Mouse (Mus musculus): ENCODE results near the gene Bmyc. TPM values are rescaled to one million over a fixed set of nuclear protein-coding genes. Genes with fewer than 3 reads are reported as not detected.

The Bmyc gene
- polyA plus RNA-seq, 1 experiment from 2014 or later = 34.7 TPM

GRCm38 (mm10) chr2:25664125-25664524 is 42.4 kb upstream of the Bmyc start:
- TF ChIP-seq CTCF (IDR thresholded peaks at IDR 0.05; ENCODE audit: low read depth) = no peak
- Histone ChIP-seq H3K27me3 (replicated peaks; ENCODE audit: control insufficient read depth, insufficient read depth, low read length) (no peaks in the 10 kb centered on the region), H3K4me3 (ENCODE audit: low read depth, low read length) (no peak overlapping the region), H3K27ac (ENCODE audit: low read depth, low read length) (no peak overlapping the region), H3K4me2 (replicated peaks; ENCODE audit: low read depth) (no peak overlapping the region), H3K4me1 (replicated peaks; ENCODE audit: control insufficient read depth, insufficient read depth, low read length) (no peaks in the 10 kb centered on the region), H3K9ac (ENCODE audit: low read depth, low read length) (no peak overlapping the region), H3K9me3 (ENCODE audit: control insufficient read depth) (no peaks in the 10 kb centered on the region), H3K36me3 (ENCODE audit: control insufficient read depth, insufficient read depth) (no peaks in the 10 kb centered on the region)
- no peak for ATAC-seq
- WGBS = 78% methylated on average over 5 of the region's 5 CpGs

- no peak overlapping the region for H3K4me3 ChIP-seq (ENCODE audit: low read depth, low read length)
- no peaks in the 10 kb centered on the region for H3K36me3 ChIP-seq (ENCODE audit: control insufficient read depth, insufficient read depth)
- no peaks in the 10 kb centered on the region for H3K9me3 ChIP-seq (ENCODE audit: control insufficient read depth)
- H3K27me3 ChIP-seq (replicated peaks; ENCODE audit: control insufficient read depth, insufficient read depth, low read length) = no peaks in the 10 kb centered on the region
- WGBS = 79% methylated on average over 1 of the region's 1 CpGs
- no peak for ATAC-seq
- H3K4me2 ChIP-seq (replicated peaks; ENCODE audit: low read depth) = no peak overlapping the region
- H3K4me1 ChIP-seq (replicated peaks; ENCODE audit: control insufficient read depth, insufficient read depth, low read length) = no peaks in the 10 kb centered on the region
- no peak for TF ChIP-seq CTCF (IDR thresholded peaks at IDR 0.05; ENCODE audit: low read depth)
- no peak overlapping the region for H3K9ac ChIP-seq (ENCODE audit: low read depth, low read length)
- no peak overlapping the region for H3K27ac ChIP-seq (ENCODE audit: low read depth, low read length)
Measured at GRCm38 (mm10) chr2:25666516-25666915, 40.0 kb upstream of the Bmyc start.

- Histone ChIP-seq H3K27ac (ENCODE audit: low read depth, low read length) (no peak within 1 kb of the TSS), H3K4me3 (ENCODE audit: low read depth, low read length) (no peak within 1 kb of the TSS), H3K9me3 (ENCODE audit: control insufficient read depth) (no peaks in the 10 kb centered on the region), H3K4me2 (replicated peaks; ENCODE audit: low read depth) (no peak within 1 kb of the TSS), H3K4me1 (replicated peaks; ENCODE audit: control insufficient read depth, insufficient read depth, low read length) (no peaks in the 10 kb centered on the region), H3K36me3 (ENCODE audit: control insufficient read depth, insufficient read depth) (no peaks in the 10 kb centered on the region), H3K9ac (ENCODE audit: low read depth, low read length) (no peak within 1 kb of the TSS), H3K27me3 (replicated peaks; ENCODE audit: control insufficient read depth, insufficient read depth, low read length) (no peaks in the 10 kb centered on the region)
- ATAC-seq = no peak
- 91% methylated on average over 3 of the region's 3 CpGs for WGBS
- TF ChIP-seq CTCF (IDR thresholded peaks at IDR 0.05; ENCODE audit: low read depth) = no peak
Measured at GRCm38 (mm10) chr2:25676486-25676885, 30.1 kb upstream of the Bmyc start, which contains the start of gene Lcn6. TSS of gene Lcn6 (plus strand) at chr2:25676786.

GRCm38 (mm10) chr2:25679559-25679958 is 27.0 kb upstream of the Bmyc start:
- Histone ChIP-seq H3K9ac (ENCODE audit: low read depth, low read length) (no peak overlapping the region), H3K36me3 (ENCODE audit: control insufficient read depth, insufficient read depth) (no peaks in the 10 kb centered on the region), H3K4me3 (ENCODE audit: low read depth, low read length) (no peak overlapping the region), H3K27me3 (replicated peaks; ENCODE audit: control insufficient read depth, insufficient read depth, low read length) (no peaks in the 10 kb centered on the region), H3K27ac (ENCODE audit: low read depth, low read length) (no peak overlapping the region), H3K4me1 (replicated peaks; ENCODE audit: control insufficient read depth, insufficient read depth, low read length) (no peaks in the 10 kb centered on the region), H3K9me3 (ENCODE audit: control insufficient read depth) (no peaks in the 10 kb centered on the region), H3K4me2 (replicated peaks; ENCODE audit: low read depth) (no peak overlapping the region)
- TF ChIP-seq CTCF (IDR thresholded peaks at IDR 0.05; ENCODE audit: low read depth) = no peak
- WGBS = 81% methylated on average over 6 of the region's 6 CpGs
- ATAC-seq = no peak

GRCm38 (mm10) chr2:25682426-25682825 is 24.1 kb upstream of the Bmyc start, which contains the start of gene Lcn10:
TSS of gene Lcn10 (plus strand) at chr2:25682726.
- no peak within 1 kb of the TSS for H3K9ac ChIP-seq (ENCODE audit: low read depth, low read length)
- ATAC-seq = no peak
- H3K9me3 ChIP-seq (ENCODE audit: control insufficient read depth) = no peaks in the 10 kb centered on the region
- no peak within 1 kb of the TSS for H3K4me3 ChIP-seq (ENCODE audit: low read depth, low read length)
- no peak for TF ChIP-seq CTCF (IDR thresholded peaks at IDR 0.05; ENCODE audit: low read depth)
- WGBS = 65% methylated on average over 2 of the region's 2 CpGs
- no peak within 1 kb of the TSS for H3K27ac ChIP-seq (ENCODE audit: low read depth, low read length)
- H3K36me3 ChIP-seq (ENCODE audit: control insufficient read depth, insufficient read depth) = no peaks in the 10 kb centered on the region
- H3K27me3 ChIP-seq (replicated peaks; ENCODE audit: control insufficient read depth, insufficient read depth, low read length) = no peaks in the 10 kb centered on the region
- no peak within 1 kb of the TSS for H3K4me2 ChIP-seq (replicated peaks; ENCODE audit: low read depth)
- H3K4me1 ChIP-seq (replicated peaks; ENCODE audit: control insufficient read depth, insufficient read depth, low read length) = no peaks in the 10 kb centered on the region

- H3K4me3 ChIP-seq (ENCODE audit: low read depth, low read length) = no peak overlapping the region
- no peaks in the 10 kb centered on the region for H3K27me3 ChIP-seq (replicated peaks; ENCODE audit: control insufficient read depth, insufficient read depth, low read length)
- 62% methylated on average over 4 of the region's 4 CpGs for WGBS
- H3K9me3 ChIP-seq (ENCODE audit: control insufficient read depth) = no peaks in the 10 kb centered on the region
- H3K36me3 ChIP-seq (ENCODE audit: control insufficient read depth, insufficient read depth) = no peaks in the 10 kb centered on the region
- no peaks in the 10 kb centered on the region for H3K4me1 ChIP-seq (replicated peaks; ENCODE audit: control insufficient read depth, insufficient read depth, low read length)
- no peak for ATAC-seq
- no peak overlapping the region for H3K9ac ChIP-seq (ENCODE audit: low read depth, low read length)
- TF ChIP-seq CTCF (IDR thresholded peaks at IDR 0.05; ENCODE audit: low read depth) = no peak
- H3K27ac ChIP-seq (ENCODE audit: low read depth, low read length) = no peak overlapping the region
- H3K4me2 ChIP-seq (replicated peaks; ENCODE audit: low read depth) = no peak overlapping the region
Measured at GRCm38 (mm10) chr2:25686941-25687340, 19.6 kb upstream of the Bmyc start.

- TF ChIP-seq CTCF (IDR thresholded peaks at IDR 0.05; ENCODE audit: low read depth) = peak; percentile 85
- Histone ChIP-seq H3K36me3 (ENCODE audit: control insufficient read depth, insufficient read depth) (no peaks in the 10 kb centered on the region), H3K9me3 (ENCODE audit: control insufficient read depth) (no peaks in the 10 kb centered on the region), H3K27ac (ENCODE audit: low read depth, low read length) (no peak overlapping the region), H3K27me3 (replicated peaks; ENCODE audit: control insufficient read depth, insufficient read depth, low read length) (no peaks in the 10 kb centered on the region), H3K4me2 (replicated peaks; ENCODE audit: low read depth) (no peak overlapping the region), H3K4me3 (ENCODE audit: low read depth, low read length) (no peak overlapping the region), H3K9ac (ENCODE audit: low read depth, low read length) (no peak overlapping the region), H3K4me1 (replicated peaks; ENCODE audit: control insufficient read depth, insufficient read depth, low read length) (no peaks in the 10 kb centered on the region)
- ATAC-seq = peak; percentile 51
Measured at GRCm38 (mm10) chr2:25694605-25695004, 11.9 kb upstream of the Bmyc start.

Data from intestine, postnatal 0 days (tissue).